Mouse (Mus musculus) frontal cortex, adult 2 months (tissue): ENCODE measurements around the gene Smtn. TPM values are rescaled to one million over a fixed set of nuclear protein-coding genes. Genes with fewer than 3 reads are reported as not detected.

Source experiments
- DNase-seq, 2 experiments: peaks; one replicate each; pipeline ENCODE4 v3.0.0; 2022; ENCODE audit warnings: low spot score in 1 of 2; ENCODE audit errors: extremely low spot score in 1 of 2
- polyA plus RNA-seq: library from polyadenylated mRNA; depleted of rRNA; stranded (reverse); fragments of >200 nt; gene quantifications from 2 replicates; pipeline ENCODE4 v1.2.3, GENCODE M21; 2012

Gene Smtn
- polyA plus RNA-seq, 1 experiment = 6.8 TPM

- no peak for DNase-seq
Measured at GRCm38 (mm10) chr11:3529476-3530252, 10.7 kb downstream of the Smtn start.

GRCm38 (mm10) chr11:3528208-3528607 is 12.2 kb downstream of the Smtn start:
- DNase-seq = no peak

- DNase-seq = no peak
Measured at GRCm38 (mm10) chr11:3527766-3528165, 12.6 kb downstream of the Smtn start.

- no peak for DNase-seq
Measured at GRCm38 (mm10) chr11:3526979-3527738, 13.3 kb downstream of the Smtn start.

- DNase-seq = no peak
Measured at GRCm38 (mm10) chr11:3526207-3526606, 14.2 kb downstream of the Smtn start.

- no peak for DNase-seq
Measured at GRCm38 (mm10) chr11:3525560-3525959, 14.9 kb downstream of the Smtn start.

- no peak for DNase-seq
Measured at GRCm38 (mm10) chr11:3523840-3524582, 16.4 kb downstream of the Smtn start.

GRCm38 (mm10) chr11:3522285-3523000 is 18.0 kb downstream of the Smtn start:
- no peak for DNase-seq

GRCm38 (mm10) chr11:3521339-3522224 is 18.8 kb downstream of the Smtn start:
- no peak for DNase-seq

GRCm38 (mm10) chr11:3520919-3521318 is 19.5 kb downstream of the Smtn start:
- DNase-seq = no peak

- no peak for DNase-seq
Measured at GRCm38 (mm10) chr11:3519756-3520398, 20.5 kb downstream of the Smtn start.

GRCm38 (mm10) chr11:3519051-3519726 is 21.2 kb downstream of the Smtn start:
- DNase-seq = no peak

GRCm38 (mm10) chr11:3517846-3518732 is 22.3 kb downstream of the Smtn start:
- no peak for DNase-seq

GRCm38 (mm10) chr11:3516859-3517845 is 23.3 kb downstream of the Smtn start:
- no peak for DNase-seq

- no peak for DNase-seq
Measured at GRCm38 (mm10) chr11:3516121-3516520, 24.3 kb downstream of the Smtn start.

- DNase-seq = no peak
Measured at GRCm38 (mm10) chr11:3515637-3516036, 24.8 kb downstream of the Smtn start.
